Mouse (Mus musculus) kidney, adult 8-10 months (tissue): ENCODE measurements at regions not wholly inside any gene's neighbourhood (a gene's known extent, or its start where the extent isn't known, plus 50 kb on each side); places are given as distances from the start of the nearest gene placed in this dataset.

Experiments used
- DNase-seq, 2 experiments: peaks; one replicate each; pipeline ENCODE4 v3.0.0; 2022

DNA sequence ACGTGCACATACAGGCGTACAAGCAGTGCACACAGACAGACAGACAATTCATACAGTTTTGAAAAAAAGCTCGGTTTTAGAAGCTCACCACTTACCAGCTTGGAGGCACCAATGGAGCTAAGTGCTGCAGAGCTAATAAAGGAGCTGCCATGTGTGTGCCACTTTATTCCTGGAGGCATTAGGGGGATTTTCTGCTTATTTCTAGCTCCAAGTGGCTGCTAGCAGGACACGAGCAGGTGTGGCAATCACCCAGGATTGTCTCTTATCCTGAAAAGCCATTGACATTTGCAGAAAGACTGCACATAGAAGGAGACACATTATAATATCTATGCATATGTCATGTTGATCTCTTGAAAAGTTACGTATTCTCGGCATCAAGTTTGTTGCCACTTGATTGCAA lies 472.5 kb downstream of the Slc4a3 start:
- DNase-seq: no peak

DNA sequence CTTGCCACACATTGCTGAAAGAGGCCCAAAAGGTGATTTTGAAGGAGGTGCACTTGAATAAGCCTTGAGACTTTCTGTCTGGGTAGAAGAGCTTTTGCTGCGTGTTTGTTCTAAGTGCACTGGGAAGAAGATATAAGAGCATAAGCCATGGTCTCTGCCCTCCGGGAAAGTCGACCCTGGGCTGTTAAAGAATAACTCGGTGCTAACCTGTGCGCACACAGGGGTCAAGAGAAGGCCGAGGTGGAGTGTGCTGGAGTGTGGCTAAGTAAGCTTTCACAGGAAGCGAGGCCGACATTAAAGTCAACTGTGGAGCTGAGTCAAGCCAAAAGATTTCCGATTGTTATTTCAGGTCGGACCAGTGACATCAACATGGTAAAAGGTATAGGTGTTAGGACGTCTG lies 473.0 kb downstream of the Slc4a3 start:
- peak; percentile 71 to 75 for DNase-seq

DNA sequence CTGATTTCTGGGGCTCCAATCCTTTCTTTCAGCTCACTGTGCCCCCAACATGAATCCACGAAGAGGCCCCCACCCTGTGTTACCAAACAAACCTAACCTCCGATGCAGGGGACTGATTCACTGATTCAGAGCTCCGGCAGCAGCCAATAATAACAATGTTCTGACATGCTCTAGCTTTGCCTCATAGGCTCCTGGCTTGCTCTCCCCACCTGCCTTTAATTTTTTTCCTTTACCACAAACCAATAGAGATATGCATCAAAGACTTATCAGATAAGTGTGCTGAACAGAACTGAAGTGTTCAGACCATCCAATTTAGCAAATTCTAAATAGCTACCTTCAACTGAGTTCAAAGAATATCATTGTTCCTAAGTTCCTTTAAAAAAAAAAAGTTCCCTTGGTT lies 478.6 kb downstream of the Slc4a3 start:
- no peak for DNase-seq

DNA sequence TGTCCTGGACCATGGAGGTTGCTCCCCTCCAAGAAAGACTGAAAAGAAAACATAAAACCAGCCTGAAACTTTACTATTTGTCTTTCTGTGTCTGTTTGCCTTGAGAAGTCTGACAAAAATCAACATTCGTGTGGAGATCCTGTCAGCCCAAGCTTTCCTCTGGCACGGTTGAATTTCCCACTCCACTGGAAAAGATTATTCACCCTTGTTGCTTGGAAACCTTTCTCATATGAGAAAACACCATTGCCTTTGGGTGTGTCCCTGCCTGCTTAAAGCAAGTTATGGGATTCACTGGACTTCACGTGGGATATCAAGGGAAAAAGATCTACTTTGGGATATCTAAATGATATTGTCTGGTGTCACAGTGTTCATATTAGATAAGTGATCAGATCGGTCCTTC lies 479.3 kb downstream of the Slc4a3 start:
- DNase-seq: no peak

DNA sequence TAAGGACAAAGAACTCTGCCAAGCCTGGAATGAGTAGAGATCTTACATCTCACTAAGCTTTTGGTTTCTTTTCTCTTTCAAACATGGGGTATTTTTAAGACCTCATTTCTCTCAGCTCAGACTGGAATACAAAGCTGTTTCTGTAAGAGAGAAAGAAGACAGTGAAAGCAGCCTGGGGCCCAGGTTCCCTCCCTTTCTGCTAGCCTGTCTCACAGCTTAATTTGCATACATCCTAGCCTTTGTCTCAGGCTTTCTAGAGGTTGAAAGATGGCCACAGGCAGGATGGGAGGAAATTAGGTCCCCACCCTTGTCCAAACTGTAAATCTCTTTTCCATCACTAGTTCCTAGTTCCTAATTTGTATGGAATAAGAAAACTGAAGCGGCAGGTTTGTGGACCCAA lies 483.0 kb downstream of the Slc4a3 start:
- DNase-seq: no peak

DNA sequence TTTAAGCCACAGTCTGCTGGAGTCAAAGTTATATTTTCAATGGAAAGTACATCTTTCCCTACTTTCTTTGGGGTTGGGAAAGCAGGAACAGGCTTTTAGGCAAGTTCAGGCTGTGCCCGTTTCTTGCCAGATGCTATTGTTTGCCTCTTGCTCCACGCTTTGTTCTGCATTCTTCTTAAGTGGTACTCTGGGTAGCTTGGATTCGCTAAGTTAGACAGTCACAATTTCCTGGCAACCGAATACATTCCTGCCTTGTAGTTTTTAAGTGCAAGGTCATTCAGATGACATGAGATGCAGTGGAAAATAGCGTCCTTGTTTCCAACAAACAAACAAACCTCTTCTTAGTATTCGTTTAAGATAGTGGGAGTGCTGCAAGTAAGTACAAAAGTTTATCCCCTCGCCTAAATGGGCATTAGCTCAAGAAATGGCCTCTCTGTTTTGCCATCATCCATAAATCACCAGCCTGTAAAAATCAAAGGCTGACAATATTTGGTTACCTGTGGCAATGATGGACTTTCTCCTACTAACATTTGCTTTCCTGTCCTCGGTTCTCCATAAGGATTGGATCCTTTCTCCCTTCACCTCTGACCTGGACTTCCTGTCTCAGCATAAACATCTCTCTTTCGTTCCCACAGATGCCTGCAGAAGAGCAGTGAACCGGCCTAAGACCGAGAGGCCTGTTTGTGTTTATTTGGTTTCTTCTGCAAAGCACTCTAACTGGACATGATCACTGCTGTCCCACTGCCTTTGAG lies 485.3 kb downstream of the Slc4a3 start:
- DNase-seq: no peak

DNA sequence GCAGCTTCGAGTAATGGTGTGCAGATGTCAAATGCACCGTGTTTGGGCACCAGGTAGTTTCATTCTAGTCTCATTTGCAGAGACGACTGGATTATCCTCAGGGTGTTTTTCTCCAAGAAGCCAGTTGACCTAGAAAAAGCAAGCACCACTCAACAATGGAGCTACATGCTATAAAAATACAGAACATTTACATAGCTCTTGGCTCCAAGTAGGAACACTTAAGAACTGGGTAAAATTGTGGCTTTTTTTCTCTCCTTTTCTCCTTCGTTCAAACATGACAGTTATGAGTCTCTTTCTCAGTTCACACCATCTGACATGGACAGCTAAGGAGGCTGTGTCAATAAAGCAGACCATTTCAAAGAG lies 485.8 kb downstream of the Slc4a3 start:
- DNase-seq: no peak

DNA sequence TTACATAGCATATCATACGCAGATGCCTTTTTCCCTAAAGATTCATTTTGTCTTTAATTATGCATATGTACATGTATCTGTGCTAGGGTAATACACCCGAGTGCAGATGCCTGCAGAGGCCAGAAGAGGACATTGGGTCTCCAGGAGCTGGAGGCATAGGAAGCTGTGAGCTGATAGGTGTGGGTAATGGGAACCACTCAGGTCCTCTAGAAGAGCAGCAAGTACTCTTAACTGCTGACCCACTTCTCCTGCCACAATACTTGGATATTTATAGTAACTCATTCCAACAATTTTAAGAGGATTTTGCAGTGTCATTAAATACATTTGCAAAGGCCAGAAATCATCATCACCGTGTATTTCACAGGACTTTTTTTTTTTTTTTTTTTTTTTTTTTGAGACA lies 486.6 kb downstream of the Slc4a3 start:
- no peak for DNase-seq

DNA sequence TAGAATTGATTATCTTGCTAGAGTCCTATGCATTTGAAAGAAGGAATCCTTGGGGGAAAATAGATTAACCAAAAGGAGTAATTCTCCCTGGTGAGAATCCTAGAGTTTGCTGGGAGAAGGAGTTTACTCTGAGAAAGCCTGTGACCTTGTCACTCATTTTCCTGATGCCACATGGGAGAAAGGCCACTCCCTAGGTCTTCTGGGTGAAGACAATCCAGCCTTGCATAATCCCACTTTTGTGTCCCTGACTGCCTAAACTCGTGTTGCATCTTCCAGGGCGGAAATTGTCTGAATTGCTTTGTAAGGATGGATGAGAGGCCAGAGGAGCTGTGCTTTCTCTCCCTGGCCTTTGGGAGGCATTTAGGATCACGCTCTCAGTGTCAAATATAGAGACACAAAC lies 490.2 kb downstream of the Slc4a3 start:
- no peak for DNase-seq

DNA sequence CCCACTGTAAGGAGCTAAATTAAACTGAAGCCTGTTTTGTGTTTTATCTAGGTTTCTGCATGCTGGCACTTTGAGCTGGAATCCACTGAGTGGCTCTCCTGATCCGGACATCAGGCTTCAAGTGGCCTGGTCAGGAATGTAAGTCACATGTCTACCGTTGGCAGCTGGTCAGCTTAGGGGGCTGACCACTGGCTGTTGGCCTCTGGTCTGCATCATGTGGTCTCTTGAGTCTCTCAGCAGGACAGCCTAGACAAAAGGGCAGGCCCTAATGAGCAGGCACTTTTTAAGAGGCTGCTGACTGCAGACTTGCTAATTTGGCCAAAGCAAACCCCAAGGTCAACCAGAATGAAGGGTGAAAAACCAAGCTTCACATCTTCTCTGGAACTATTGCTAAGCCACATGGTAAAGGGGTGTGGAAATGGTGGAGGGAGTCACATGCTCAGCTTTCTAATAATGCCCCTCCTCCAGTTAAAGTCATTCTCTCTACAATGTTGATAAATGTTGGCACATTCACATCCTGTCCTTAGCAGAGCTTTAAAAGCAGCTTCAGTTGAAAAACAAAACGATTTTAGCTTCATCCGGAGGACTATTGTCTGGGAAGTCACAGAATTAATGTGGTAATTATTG lies 493.1 kb downstream of the Slc4a3 start:
- peak; percentile 89 to 93 for DNase-seq

DNA sequence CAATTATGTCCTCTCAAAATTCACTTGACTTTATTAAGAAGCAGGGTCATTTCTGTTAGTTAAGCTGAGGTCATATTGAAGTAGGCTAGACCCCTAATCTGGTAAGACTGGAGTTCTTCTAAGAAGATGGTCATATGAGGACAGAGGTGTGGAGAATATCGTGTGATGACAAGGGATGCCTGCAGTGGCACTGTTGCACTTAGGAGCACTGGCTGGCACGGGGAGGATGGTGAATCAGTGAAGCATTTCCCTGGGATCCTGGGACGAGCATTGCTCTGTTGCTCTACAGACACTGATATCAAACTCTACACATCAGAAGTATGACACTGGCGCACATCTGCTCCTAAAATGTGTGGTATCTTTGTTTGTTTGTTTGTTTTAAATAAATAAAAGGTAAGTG lies 493.6 kb downstream of the Slc4a3 start:
- no peak for DNase-seq

DNA sequence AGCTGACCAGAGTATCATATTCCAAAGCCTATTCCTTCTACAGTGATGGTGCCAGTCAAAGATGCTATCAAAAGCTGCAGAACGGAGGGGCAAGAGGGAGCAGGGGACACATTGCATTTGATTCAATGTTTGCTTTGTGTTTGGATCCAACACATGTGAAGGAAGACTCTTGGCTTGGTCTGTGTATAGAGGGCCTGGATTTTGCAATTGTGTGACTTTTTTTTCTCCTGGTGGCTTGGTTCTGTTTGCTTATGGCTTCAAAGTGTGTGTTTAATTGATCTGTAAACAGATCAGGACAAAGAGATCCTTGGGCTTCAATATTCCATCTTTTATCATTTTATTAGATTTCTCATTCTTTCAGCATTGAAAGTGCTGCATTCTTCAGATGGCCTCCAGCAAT lies 504.2 kb downstream of the Slc4a3 start:
- no peak for DNase-seq

DNA sequence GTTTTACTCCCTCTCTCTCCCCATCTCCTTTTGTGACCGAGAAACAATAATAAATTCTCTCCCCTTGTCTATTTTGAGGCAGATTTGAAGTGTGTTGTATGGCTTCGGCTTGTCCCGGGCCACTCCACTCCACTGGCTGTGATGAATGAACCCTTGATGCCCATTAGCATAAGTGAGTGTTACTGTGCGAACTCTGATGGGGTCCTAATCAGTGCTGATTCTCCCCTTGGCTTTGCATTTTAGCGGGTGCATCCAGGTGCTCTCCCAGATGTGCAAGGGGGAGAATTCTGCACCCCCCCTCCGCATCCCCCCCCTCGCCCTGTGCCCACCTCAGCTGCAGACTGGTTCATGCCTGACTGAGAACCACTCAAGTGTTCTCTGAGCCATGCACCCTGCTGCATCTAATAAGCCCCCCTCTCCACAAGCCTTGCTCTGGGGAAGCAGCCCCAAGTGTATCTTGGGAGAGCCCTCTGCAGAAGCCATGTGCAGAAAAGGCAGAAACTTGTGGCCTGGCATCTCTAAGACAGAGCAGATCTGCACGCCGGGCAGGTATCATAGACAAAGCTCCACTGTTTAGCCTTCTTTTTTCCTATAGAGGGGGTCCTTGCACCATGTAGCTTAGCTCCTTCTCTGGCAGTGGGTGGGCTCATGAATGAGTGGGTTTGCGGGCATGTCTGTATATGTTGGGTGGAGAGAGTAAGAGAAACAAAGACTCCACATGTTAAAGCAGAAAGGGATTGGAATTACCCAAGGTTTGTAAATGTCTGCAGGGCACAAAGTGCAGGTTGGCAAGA lies 507.5 kb downstream of the Slc4a3 start:
- no peak for DNase-seq

DNA sequence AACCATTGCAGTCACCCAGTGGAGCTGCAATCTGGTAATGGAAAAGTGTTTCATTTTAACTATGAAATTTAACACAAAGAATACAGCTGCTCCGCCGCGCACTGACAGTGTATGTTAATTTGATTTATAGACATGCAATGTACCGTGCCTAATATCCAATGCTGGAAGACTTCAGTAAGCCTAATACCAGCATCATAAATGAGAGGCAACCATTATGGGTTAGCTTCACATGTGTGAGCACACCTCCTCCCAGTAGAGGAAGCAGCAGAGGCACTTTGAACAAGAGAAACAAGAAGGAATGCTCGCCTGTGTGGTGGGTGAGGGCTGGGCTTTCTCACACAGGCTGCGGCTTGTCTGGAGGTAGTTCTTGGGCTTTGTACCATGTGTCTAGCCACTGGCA lies 519.7 kb downstream of the Slc4a3 start:
- DNase-seq: no peak

DNA sequence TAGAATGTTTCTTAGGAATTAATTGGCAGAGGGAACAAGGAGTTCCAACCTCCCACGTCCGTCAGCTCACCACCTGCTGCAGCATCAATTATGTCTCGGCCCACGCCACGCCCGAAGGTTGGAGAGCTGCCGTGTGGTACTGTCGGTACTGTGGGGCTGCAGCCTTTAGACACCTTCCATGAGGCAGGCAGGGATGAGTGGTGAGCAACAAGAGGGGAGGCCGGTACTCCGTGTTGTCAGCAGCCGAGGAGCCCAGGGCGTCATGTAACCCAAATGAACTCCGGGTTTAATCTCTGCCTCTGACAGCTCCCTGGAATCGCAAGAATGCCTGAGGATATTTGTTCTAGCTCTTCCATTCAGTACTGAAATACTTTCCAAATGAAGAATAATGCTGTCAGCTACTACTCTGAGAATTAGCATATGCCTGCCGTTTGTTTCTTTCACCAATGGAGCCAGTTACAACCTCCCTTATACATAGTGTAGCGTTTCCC lies 524.8 kb downstream of the Slc4a3 start:
- no peak for DNase-seq

DNA sequence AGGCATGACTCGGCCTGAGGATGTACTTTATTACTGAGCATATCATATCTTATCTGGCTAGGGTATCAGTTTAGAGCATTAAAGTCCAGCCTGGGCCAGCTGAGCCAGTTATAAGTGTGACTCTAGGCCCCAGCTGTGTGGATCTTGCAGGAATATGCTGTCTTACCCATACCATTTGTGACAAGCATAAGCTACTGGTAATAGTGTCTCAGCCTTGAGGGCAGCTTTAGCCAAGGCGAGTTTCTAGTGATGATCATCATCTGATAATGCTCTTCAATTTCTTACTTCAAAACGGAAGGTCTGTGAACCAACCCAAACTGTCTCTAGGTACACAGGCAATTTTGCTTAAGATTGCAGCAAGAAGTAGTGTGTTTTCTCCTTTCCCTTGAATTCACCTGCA lies 529.1 kb downstream of the Slc4a3 start:
- DNase-seq: no peak

DNA sequence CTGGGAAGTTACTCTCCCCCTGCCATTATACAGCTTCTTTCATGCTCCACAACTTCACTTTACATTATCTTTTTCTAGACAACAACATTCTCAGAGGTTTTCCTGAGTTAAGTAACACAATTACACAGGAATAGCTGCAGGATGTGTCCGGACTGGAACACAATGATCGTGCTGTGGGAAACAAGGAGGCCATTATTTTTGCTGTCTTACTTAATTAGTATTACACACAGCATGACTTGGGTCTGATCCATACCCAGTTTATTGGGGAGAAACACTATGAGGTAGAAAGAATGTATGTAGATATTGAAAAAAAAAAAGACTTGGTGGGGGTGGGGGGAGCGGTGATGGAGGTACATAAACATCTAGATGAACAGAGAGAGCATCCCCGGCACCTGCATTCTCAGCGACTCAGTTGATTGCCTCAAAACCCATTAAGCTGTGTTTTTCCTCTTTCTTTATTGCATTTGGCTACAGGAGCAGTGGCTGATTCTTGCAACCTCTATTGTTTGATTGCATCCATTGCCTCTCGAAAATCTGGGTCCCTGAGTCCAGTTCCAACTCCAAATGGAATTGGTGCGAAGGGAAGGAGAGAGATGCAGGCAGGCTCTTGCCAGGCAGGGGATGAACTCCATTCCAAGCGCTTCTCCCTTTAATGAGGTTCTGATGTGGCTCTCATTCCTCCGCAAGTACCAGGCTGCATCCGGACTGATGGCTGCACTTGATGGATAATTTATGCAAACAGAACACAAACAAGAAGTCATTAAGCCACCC lies 529.8 kb downstream of the Slc4a3 start:
- DNase-seq: no peak

DNA sequence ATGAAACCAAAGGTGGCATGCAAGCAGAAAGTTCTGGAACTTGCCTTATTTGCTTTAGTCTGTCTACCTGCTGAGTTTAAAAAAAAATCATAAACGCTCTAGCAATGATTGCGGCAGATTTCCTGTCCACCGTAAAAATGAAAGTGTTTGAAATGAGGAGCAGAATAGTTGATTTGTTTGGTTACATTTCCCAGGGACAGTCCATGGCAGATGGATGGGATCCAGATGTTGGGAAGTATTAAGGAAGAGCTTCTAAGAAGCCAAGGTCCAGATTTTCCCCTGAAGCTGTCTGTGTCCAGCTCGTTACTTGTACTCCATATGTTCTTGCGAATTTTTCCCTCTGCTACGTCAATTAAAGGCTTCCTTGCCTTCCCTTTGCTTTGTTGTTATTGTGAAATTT lies 534.2 kb downstream of the Slc4a3 start:
- no peak for DNase-seq

DNA sequence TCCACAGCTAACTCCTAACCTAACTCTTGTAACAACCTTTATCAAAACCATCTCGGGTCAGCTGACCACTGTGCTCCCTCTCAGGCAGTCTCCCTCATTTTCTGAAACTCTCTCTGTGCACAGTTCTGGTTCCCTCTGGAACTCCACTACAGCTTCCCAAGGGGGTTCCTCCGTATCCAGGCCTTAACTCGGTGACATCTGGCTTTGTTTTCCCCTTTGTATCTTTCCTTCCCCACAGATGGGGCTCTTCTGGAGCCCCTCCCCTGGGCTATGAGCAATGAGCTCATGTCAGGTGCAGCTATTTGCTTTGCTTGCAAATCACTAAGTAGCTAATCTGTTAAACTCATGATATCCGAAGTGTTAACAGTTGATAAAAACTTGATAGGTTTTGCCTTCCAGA lies 535.6 kb downstream of the Slc4a3 start:
- DNase-seq: no peak

DNA sequence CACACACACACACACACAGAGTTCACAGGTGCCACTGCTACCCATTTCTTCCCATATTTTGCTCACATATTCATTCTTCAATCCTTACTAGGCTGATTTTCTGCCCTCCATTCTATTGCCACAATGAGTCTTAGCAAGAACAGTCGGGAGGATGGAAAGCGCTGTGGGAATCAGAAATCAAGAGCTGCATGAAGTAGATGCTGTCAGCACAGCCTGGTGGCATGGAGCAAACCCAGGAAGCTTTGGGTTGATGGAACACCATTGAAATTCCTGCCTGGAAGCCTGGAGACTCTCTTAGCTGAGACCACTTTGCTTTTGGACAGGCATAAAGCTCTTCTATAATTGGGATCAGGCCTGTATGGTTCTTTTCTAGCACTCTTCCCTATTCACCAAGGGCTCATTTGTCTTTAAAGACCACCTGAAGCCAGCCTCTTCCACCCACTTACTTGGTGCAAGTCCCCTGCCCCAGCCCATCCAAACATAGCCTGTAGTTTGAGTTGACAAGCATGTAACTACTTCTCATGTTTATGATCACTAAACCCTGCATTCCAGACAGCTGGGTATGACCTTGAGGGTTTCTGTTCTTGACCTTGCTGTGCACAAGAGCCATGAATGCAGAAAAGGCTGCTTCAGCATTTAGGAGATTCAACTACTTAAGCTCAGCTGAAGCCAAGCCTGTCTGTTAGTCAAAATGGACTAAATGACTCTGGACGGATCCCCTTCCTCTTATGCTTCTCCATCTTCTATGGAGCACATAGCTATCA lies 537.4 kb downstream of the Slc4a3 start:
- no peak for DNase-seq

DNA sequence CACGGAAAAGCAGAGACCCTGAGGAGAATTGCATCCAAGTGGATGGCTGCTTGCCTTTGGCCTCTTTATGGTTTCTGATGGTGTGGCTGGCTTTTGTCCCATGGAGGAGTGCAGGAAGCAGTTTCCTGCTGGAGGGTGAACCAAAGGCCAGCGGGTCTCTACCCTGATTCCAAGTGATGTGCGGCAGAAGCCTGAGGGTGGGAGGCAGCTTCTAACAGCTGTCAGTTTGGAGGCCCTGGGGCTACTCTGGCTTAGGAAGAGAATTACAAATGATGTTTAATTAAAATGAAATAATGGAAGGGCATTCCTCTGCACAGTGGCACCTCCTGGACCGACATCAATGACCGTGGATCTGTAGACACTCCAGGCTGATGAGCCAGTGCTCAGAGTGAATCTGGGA lies 545.0 kb downstream of the Slc4a3 start:
- no peak for DNase-seq

DNA sequence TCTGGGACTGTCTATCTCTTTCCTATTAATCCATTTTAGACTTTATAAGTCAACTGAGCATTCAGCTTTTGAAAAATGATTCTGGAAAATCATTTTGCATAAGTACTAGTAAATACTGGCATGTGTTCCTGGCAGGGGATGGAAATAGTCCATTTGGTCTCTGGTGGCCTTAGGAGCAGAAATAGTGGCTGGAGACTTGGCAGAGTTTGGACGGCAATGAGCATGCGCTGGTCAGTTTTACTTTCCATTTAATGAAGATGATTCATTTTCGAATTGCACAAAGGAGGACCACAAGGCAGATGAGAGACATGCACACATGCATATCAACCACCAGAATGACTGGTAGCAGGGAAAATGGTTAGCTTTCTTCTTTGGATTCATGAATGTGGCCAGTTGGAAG lies 567.2 kb downstream of the Slc4a3 start:
- DNase-seq: no peak

DNA sequence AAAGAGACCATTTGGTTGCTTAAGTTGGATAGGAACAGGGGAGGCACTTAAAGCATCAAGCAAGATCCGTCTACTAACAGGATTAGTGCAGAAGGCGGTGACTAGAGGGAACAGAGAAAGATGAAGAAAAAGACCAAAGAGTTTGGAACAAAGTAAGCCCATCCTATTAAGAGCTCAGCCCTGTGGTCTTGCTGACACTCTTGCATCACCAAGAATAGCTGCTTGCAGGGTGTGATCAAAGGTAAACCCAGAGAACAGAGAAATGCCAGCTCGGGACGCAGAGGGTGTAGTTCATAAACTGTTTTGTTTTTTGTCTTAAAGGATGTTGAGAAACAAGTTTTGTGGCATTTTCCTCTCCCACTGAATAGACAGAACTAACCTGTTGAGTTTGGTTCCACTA lies 574.8 kb downstream of the Slc4a3 start:
- no peak for DNase-seq
